Mouse (Mus musculus) cortical plate, adult 2 months (tissue): ENCODE results near the gene Bcam.

Experiments
- CTCF ChIP-seq: fragments of 200-500 bp; IDR thresholded peaks from 2 replicates; pipeline ENCODE4 v1.5.1; 2011; ENCODE audit warnings: mild to moderate bottlenecking, control low read depth, low read length; ENCODE audit not compliant: insufficient read depth; ENCODE audit errors: extremely low read depth
- POLR2A ChIP-seq: fragments of 200-500 bp; IDR thresholded peaks from 2 replicates; pipeline ENCODE4 v1.6.1; 2011; ENCODE audit warnings: mild to moderate bottlenecking, low read length, control low read depth; ENCODE audit not compliant: insufficient read depth; ENCODE audit errors: extremely low read depth

GRCm38 (mm10) chr7:19817382-19818105 is 46.7 kb upstream of the Bcam start:
- TF ChIP-seq CTCF (no peak), POLR2A (no peak)
